Mouse (Mus musculus) c-Kit-negative CD71-positive TER-119-positive erythroid progenitor cells, embryonic 14.5 days (primary cell): ENCODE measurements around the gene Ajuba.

Experiments used
- DNase-seq: peaks from one replicate; pipeline ENCODE4 v3.0.0-alpha.2; 2013; ENCODE audit warnings: low read depth, low spot score

Gene Ajuba

GRCm38 (mm10) chr14:54544703-54545102 lies 32.7 kb downstream of the Ajuba start:
- no peak for DNase-seq

GRCm38 (mm10) chr14:54540771-54541170 lies 36.6 kb downstream of the Ajuba start:
- DNase-seq, result no peak

GRCm38 (mm10) chr14:54538580-54538979 lies 38.8 kb downstream of the Ajuba start:
- DNase-seq, result no peak

- DNase-seq, result peak; percentile 51
Measured at GRCm38 (mm10) chr14:54528446-54529111, 48.8 kb downstream of the Ajuba start.

- no peak for DNase-seq
Measured at GRCm38 (mm10) chr14:54528007-54528393, 49.4 kb downstream of the Ajuba start.

GRCm38 (mm10) chr14:54527227-54528006 lies 49.9 kb downstream of the Ajuba start:
- DNase-seq, result no peak

- no peak for DNase-seq
Measured at GRCm38 (mm10) chr14:54523600-54523999, 53.8 kb downstream of the Ajuba start.
